Mouse (Mus musculus): ENCODE data around the gene Atf7.

- no peak for TF ChIP-seq CTCF (conservative IDR thresholded peaks at IDR 0.05; ENCODE audit: low read length)
- TF ChIP-seq NANOG (IDR thresholded peaks at IDR 0.05; ENCODE audit: borderline replicate concordance, low read length), result no peak
- TF ChIP-seq POU5F1 (IDR thresholded peaks at IDR 0.05; ENCODE audit: borderline replicate concordance, low read length), result no peak
These were observed 106.4 kb downstream of the Atf7 start for GRCm38 (mm10) chr15:102518859-102519201.

Data from E14TG2a.4 (cell line).